Mouse (Mus musculus): ENCODE measurements around the gene Setd1a. TPM values are rescaled to one million over a fixed set of nuclear protein-coding genes. Genes with fewer than 3 reads are reported as not detected.

The Setd1a gene
- total and polyA plus RNA-seq, 3 experiments: 9.2 to 55.9 TPM; not detected in 1

DNA sequence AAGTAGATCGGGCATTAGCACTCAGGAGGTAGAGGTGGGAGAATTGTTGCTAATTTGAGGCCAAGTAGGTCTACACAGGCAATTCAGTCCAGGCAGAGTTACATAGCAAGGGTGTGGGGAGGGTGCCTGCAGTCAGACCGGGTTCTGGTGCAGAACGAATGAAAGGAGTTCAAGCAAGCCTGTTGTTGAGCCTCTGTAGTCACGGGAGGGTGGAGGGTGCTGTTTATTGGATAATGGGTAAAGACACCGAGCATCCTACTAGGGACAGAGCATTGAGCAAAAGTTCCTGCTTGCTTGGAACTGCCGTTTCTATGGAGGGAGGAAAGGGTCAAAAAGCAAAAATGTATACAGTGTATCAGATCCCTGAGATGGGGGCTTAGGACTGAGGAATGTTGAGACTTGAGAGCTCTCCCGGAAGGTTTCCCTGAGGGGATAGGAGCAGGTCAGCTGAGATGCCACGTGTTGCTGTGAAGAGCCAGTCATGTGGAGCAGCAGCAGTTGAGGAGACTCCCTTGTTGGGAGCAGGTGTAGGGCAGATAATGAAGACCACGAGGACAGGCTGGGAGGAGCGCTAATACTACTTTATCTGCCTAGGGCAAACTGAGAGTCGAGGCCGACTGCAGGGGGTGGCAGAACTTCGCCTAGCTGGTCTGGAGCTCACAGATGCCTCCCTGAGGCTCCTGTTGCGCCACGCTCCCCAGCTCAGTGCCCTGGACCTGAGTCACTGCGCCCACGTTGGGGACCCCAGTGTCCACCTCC, 9.4 kb upstream of the Setd1a start (continued):
- peak; percentile 98 for TF ChIP-seq USF1 (IDR thresholded peaks at IDR 0.05; ENCODE audit: low read depth, low read length)
- TF ChIP-seq GABPA (IDR thresholded peaks at IDR 0.05; ENCODE audit: low read depth, low read length): no peak
- peak; percentile 95 for TF ChIP-seq SIN3A (IDR thresholded peaks at IDR 0.05; ENCODE audit: low read length)
- TF ChIP-seq POLR2AphosphoS5 (IDR thresholded peaks at IDR 0.05; ENCODE audit: borderline replicate concordance, low read depth, low read length): no peak

DNA sequence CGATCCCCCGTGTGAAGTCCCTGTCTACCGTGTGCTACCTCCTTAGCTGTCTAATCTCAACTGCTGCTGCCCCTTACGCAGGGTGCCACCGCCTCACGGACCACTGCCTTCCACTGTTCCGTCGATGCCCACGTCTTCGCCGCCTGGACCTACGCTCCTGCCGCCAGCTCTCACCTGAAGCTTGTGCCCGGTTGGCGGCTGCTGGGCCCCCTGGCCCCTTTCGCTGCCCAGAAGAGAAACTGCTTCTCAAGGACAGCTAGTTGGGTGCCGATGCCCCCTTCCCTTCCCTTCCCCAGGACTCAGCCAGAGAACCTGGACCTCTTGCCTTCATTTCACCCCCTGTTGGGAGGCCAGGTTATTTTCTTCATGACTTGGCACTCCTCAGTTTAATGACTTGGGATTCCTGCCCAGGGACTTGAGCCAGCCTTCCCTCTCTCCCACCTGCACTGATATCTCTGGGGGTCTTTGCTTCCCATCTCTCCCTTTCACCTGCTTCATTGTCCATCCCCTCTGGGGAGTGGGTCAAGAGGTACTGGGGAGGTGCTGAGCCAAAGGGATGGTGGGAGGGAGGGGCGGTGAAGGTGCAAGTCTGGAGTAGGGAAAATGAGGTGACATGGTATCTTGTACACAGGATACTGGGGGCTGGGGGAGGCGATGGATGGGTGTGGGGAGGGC, 8.7 kb upstream of the Setd1a start:
- Histone ChIP-seq H3K9me3 (replicated peaks; ENCODE audit: insufficient read depth, low read length) (no peaks in the 10 kb centered on the region), H3K9ac (ENCODE audit: control insufficient read depth, low read depth, low read length, poor library complexity, severe bottlenecking) (peak overlapping the region; percentile 78), H3K4me1 (ENCODE audit: control insufficient read depth in 1 of 2, insufficient read depth in 2 of 2, low read length in 2 of 2) (peaks cover 8 to 38% of the 10 kb centered on the region in 2 experiments), H3K4me3 (ENCODE audit: control insufficient read depth in 1 of 2, insufficient read depth in 1 of 2, low read depth in 2 of 2, low read length in 2 of 2) (peak overlapping the region; percentile 9 to 64), H3K79me2 (ENCODE audit: control insufficient read depth, insufficient read depth, low read length, poor library complexity) (peaks cover 24% of the 10 kb centered on the region), H3K27ac (ENCODE audit: control insufficient read depth, low read depth, low read length) (peak overlapping the region; percentile 91), H3K36me3 (ENCODE audit: control insufficient read depth in 1 of 2, insufficient read depth in 2 of 2, low read length in 2 of 2) (peaks cover 0 to 35% of the 10 kb centered on the region in 2 experiments; a peak in 2 of 4 replicates), H3K27me3 (ENCODE audit: control insufficient read depth in 1 of 2, insufficient read depth in 2 of 2, low read length in 2 of 2) (no peaks in the 10 kb centered on the region)
- TF ChIP-seq MAZ (IDR thresholded peaks at IDR 0.05; ENCODE audit: low read depth, low read length) (0 out of 2 replicates have a peak, but pooled peaks have one; percentile 50), NELFE (IDR thresholded peaks at IDR 0.05; ENCODE audit: low read depth, low read length) (no peak)
- DNase-seq (ENCODE audit: low read depth, low spot score): no peak

DNA sequence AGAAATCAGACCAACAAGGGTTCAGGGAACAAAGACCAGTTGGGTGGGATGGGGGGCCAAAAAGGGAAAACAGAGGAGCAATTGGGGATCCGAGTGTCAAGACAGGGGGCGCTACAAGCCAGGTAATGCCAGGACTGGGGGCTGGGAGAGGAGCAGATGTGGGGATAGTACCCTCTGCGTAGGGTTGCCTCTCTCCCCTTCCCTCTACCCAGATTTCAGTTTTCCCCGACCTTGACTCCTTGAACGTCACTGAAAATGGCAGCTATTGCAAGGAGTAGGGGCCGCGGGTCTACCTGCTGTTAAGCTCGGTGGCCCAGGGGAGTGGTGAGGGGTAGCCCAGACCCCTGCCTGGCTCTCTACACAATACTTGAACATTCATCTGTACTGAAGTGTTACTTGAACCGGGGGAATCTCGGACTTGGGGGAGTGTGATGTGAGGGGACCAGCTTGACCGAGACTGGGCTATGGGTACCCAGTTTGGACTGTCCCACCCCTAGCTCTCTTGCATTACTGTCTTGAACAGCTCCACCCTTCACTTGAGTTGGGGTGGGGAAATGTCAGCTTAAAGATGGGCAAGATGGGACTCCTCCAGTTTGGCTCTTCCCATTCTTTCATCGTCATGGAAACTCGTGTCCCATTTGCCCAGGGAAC, 8.0 kb upstream of the Setd1a start:
- peak overlapping the region; percentile 38 for H3K27ac ChIP-seq (ENCODE audit: control insufficient read depth, low read depth, low read length)
- H3K9ac ChIP-seq (ENCODE audit: control insufficient read depth, low read depth, low read length, poor library complexity, severe bottlenecking): peak overlapping the region; percentile 78
- no peaks in the 10 kb centered on the region for H3K9me3 ChIP-seq (replicated peaks; ENCODE audit: insufficient read depth, low read length)
- TF ChIP-seq ZC3H11A (IDR thresholded peaks at IDR 0.05; ENCODE audit: low read depth, low read length) (peak; percentile 42), HCFC1 (IDR thresholded peaks at IDR 0.05; ENCODE audit: low read depth, low read length) (no peak), ELF1 (IDR thresholded peaks at IDR 0.05; ENCODE audit: low read depth, low read length) (no peak), CTCF (IDR thresholded peaks at IDR 0.05 in 2 of 3, conservative IDR thresholded peaks at IDR 0.05 in 1 of 3; ENCODE audit: control insufficient read depth in 1 of 3, insufficient read depth in 1 of 3, low read depth in 2 of 3, low read length in 3 of 3, poor library complexity in 1 of 3, severe bottlenecking in 1 of 3) (peak; percentile 21 to 61 (median 59); a peak in 5 of 6 replicates), MXI1 (IDR thresholded peaks at IDR 0.05; ENCODE audit: low read depth, low read length) (0 out of 2 replicates have a peak, but pooled peaks have one; percentile 57), SMC3 (IDR thresholded peaks at IDR 0.05; ENCODE audit: low read depth, low read length) (peak; percentile 23), TBP (IDR thresholded peaks at IDR 0.05; ENCODE audit: low read depth, low read length) (0 out of 2 replicates have a peak, but pooled peaks have one; percentile 21), RAD21 (IDR thresholded peaks at IDR 0.05; ENCODE audit: low read depth, low read length) (peak; percentile 39)
- H3K27me3 ChIP-seq (ENCODE audit: control insufficient read depth in 1 of 2, insufficient read depth in 2 of 2, low read length in 2 of 2): no peaks in the 10 kb centered on the region
- H3K79me2 ChIP-seq (ENCODE audit: control insufficient read depth, insufficient read depth, low read length, poor library complexity): peaks cover 24% of the 10 kb centered on the region
- H3K36me3 ChIP-seq (ENCODE audit: control insufficient read depth in 1 of 2, insufficient read depth in 2 of 2, low read length in 2 of 2): peaks cover 0 to 32% of the 10 kb centered on the region in 2 experiments; a peak in 2 of 4 replicates
- no peak for DNase-seq (ENCODE audit: low read depth, low spot score)
- peak overlapping the region; percentile 9 to 64 for H3K4me3 ChIP-seq (ENCODE audit: control insufficient read depth in 1 of 2, insufficient read depth in 1 of 2, low read depth in 2 of 2, low read length in 2 of 2)
- H3K4me1 ChIP-seq (ENCODE audit: control insufficient read depth in 1 of 2, insufficient read depth in 2 of 2, low read length in 2 of 2): peaks cover 6 to 36% of the 10 kb centered on the region in 2 experiments
